Mouse (Mus musculus): ENCODE results near the gene Omd. TPM values are rescaled to one million over a fixed set of nuclear protein-coding genes. Genes with fewer than 3 reads are reported as not detected.

The Omd gene
- polyA plus RNA-seq, 1 experiment: 0.32 TPM

GRCm38 (mm10) chr13:49546517-49546916, 35.7 kb upstream of the Omd start:
- no peak overlapping the region for H3K4me3 ChIP-seq (ENCODE audit: insufficient read depth, poor library complexity, severe bottlenecking)
- no peaks in the 10 kb centered on the region for H3K36me3 ChIP-seq (ENCODE audit: control insufficient read depth, insufficient read depth)
- no peaks in the 10 kb centered on the region for H3K79me3 ChIP-seq (ENCODE audit: low read depth)
- TF ChIP-seq FOSL1 (IDR thresholded peaks at IDR 0.05; ENCODE audit: insufficient read depth, low read length, poor library complexity, severe bottlenecking) (no peak), CEBPB (IDR thresholded peaks at IDR 0.05; ENCODE audit: low read depth) (no peak), MAX (IDR thresholded peaks at IDR 0.05) (no peak), USF1 (IDR thresholded peaks at IDR 0.05; ENCODE audit: low read depth) (no peak), CTCF (IDR thresholded peaks at IDR 0.05; ENCODE audit: control insufficient read depth, insufficient read depth, insufficient read length) (no peak), MYOD1 (IDR thresholded peaks at IDR 0.05; ENCODE audit: control insufficient read depth, insufficient read length, low read depth) (no peak), MYOG (IDR thresholded peaks at IDR 0.05; ENCODE audit: control insufficient read depth, extremely low read depth, insufficient read length) (no peak)
- no peak overlapping the region for H3ac ChIP-seq (ENCODE audit: control insufficient read depth, insufficient read length, low read depth)
- H3K79me2 ChIP-seq (ENCODE audit: control insufficient read depth, insufficient read depth): no peaks in the 10 kb centered on the region
- no peaks in the 10 kb centered on the region for H3K27me3 ChIP-seq (ENCODE audit: control insufficient read depth, insufficient read depth, insufficient read length)

GRCm38 (mm10) chr13:49547563-49548150, 34.6 kb upstream of the Omd start:
- no peaks in the 10 kb centered on the region for H3K79me2 ChIP-seq (ENCODE audit: control insufficient read depth, insufficient read depth)
- H3K79me3 ChIP-seq (ENCODE audit: low read depth): no peaks in the 10 kb centered on the region
- no peak overlapping the region for H3K4me3 ChIP-seq (ENCODE audit: insufficient read depth, poor library complexity, severe bottlenecking)
- TF ChIP-seq MYOD1 (IDR thresholded peaks at IDR 0.05; ENCODE audit: control insufficient read depth, insufficient read length, low read depth): no peak
- TF ChIP-seq CTCF (IDR thresholded peaks at IDR 0.05; ENCODE audit: control insufficient read depth, insufficient read depth, insufficient read length): no peak
- no peak for TF ChIP-seq FOSL1 (IDR thresholded peaks at IDR 0.05; ENCODE audit: insufficient read depth, low read length, poor library complexity, severe bottlenecking)
- TF ChIP-seq CEBPB (IDR thresholded peaks at IDR 0.05; ENCODE audit: low read depth): no peak
- no peak for TF ChIP-seq USF1 (IDR thresholded peaks at IDR 0.05; ENCODE audit: low read depth)
- TF ChIP-seq MAX (IDR thresholded peaks at IDR 0.05): no peak
- TF ChIP-seq MYOG (IDR thresholded peaks at IDR 0.05; ENCODE audit: control insufficient read depth, extremely low read depth, insufficient read length): no peak
- H3K27me3 ChIP-seq (ENCODE audit: control insufficient read depth, insufficient read depth, insufficient read length): no peaks in the 10 kb centered on the region
- H3ac ChIP-seq (ENCODE audit: control insufficient read depth, insufficient read length, low read depth): no peak overlapping the region
- H3K36me3 ChIP-seq (ENCODE audit: control insufficient read depth, insufficient read depth): no peaks in the 10 kb centered on the region

GRCm38 (mm10) chr13:49549616-49550015, 32.6 kb upstream of the Omd start:
- Histone ChIP-seq H3K79me3 (ENCODE audit: low read depth) (no peaks in the 10 kb centered on the region), H3K79me2 (ENCODE audit: control insufficient read depth, insufficient read depth) (no peaks in the 10 kb centered on the region), H3K4me3 (ENCODE audit: insufficient read depth, poor library complexity, severe bottlenecking) (no peak overlapping the region), H3K27me3 (ENCODE audit: control insufficient read depth, insufficient read depth, insufficient read length) (no peaks in the 10 kb centered on the region), H3K36me3 (ENCODE audit: control insufficient read depth, insufficient read depth) (no peaks in the 10 kb centered on the region), H3ac (ENCODE audit: control insufficient read depth, insufficient read length, low read depth) (no peak overlapping the region)
- TF ChIP-seq MYOG (IDR thresholded peaks at IDR 0.05; ENCODE audit: control insufficient read depth, extremely low read depth, insufficient read length) (no peak), CTCF (IDR thresholded peaks at IDR 0.05; ENCODE audit: control insufficient read depth, insufficient read depth, insufficient read length) (no peak), FOSL1 (IDR thresholded peaks at IDR 0.05; ENCODE audit: insufficient read depth, low read length, poor library complexity, severe bottlenecking) (peak; percentile 39)

- Histone ChIP-seq H3K36me3 (ENCODE audit: control insufficient read depth, insufficient read depth) (no peaks in the 10 kb centered on the region), H3K79me2 (ENCODE audit: control insufficient read depth, insufficient read depth) (no peaks in the 10 kb centered on the region), H3K79me3 (ENCODE audit: low read depth) (no peaks in the 10 kb centered on the region), H3K27me3 (ENCODE audit: control insufficient read depth, insufficient read depth, insufficient read length) (no peaks in the 10 kb centered on the region), H3K4me3 (ENCODE audit: insufficient read depth, poor library complexity, severe bottlenecking) (no peak overlapping the region), H3ac (ENCODE audit: control insufficient read depth, insufficient read length, low read depth) (no peak overlapping the region)
- TF ChIP-seq MAX (IDR thresholded peaks at IDR 0.05) (no peak), MYOD1 (IDR thresholded peaks at IDR 0.05; ENCODE audit: control insufficient read depth, insufficient read length, low read depth) (peak; percentile 93)
Measured at GRCm38 (mm10) chr13:49554519-49554918, 27.7 kb upstream of the Omd start.

- no peak overlapping the region for H3ac ChIP-seq (ENCODE audit: control insufficient read depth, insufficient read length, low read depth)
- H3K79me2 ChIP-seq (ENCODE audit: control insufficient read depth, insufficient read depth): no peaks in the 10 kb centered on the region
- H3K79me3 ChIP-seq (ENCODE audit: low read depth): no peaks in the 10 kb centered on the region
- H3K36me3 ChIP-seq (ENCODE audit: control insufficient read depth, insufficient read depth): no peaks in the 10 kb centered on the region
- TF ChIP-seq CEBPB (IDR thresholded peaks at IDR 0.05; ENCODE audit: low read depth): no peak
- peak; percentile 29 for TF ChIP-seq USF1 (IDR thresholded peaks at IDR 0.05; ENCODE audit: low read depth)
- H3K4me3 ChIP-seq (ENCODE audit: insufficient read depth, poor library complexity, severe bottlenecking): no peak overlapping the region
- H3K27me3 ChIP-seq (ENCODE audit: control insufficient read depth, insufficient read depth, insufficient read length): no peaks in the 10 kb centered on the region
Measured at GRCm38 (mm10) chr13:49556203-49556602, 26.1 kb upstream of the Omd start.

GRCm38 (mm10) chr13:49556924-49557323, 25.3 kb upstream of the Omd start:
- no peaks in the 10 kb centered on the region for H3K36me3 ChIP-seq (ENCODE audit: control insufficient read depth, insufficient read depth)
- H3K79me3 ChIP-seq (ENCODE audit: low read depth): no peaks in the 10 kb centered on the region
- no peak overlapping the region for H3K4me3 ChIP-seq (ENCODE audit: insufficient read depth, poor library complexity, severe bottlenecking)
- H3ac ChIP-seq (ENCODE audit: control insufficient read depth, insufficient read length, low read depth): no peak overlapping the region
- no peak for TF ChIP-seq MYOG (IDR thresholded peaks at IDR 0.05; ENCODE audit: control insufficient read depth, extremely low read depth, insufficient read length)
- peak; percentile 47 for TF ChIP-seq FOSL1 (IDR thresholded peaks at IDR 0.05; ENCODE audit: insufficient read depth, low read length, poor library complexity, severe bottlenecking)
- no peaks in the 10 kb centered on the region for H3K79me2 ChIP-seq (ENCODE audit: control insufficient read depth, insufficient read depth)
- H3K27me3 ChIP-seq (ENCODE audit: control insufficient read depth, insufficient read depth, insufficient read length): no peaks in the 10 kb centered on the region
